Mouse (Mus musculus) midbrain, postnatal 0 days (tissue): ENCODE data around the gene Cd300ld4. TPM values are rescaled to one million over a fixed set of nuclear protein-coding genes. Genes with fewer than 3 reads are reported as not detected.
A peak's percentile ranks its signal among the peaks of the same experiment; 100 is the strongest.

Experiments used
- ATAC-seq: fragments of 200-750 bp; cut with Nextera tagmentation; 2 replicates; pipeline ENCODE4 v1.8.0; 2017; ENCODE audit warnings: moderate number of reproducible peaks, mild to moderate bottlenecking, moderate TSS enrichment, moderate library complexity; ENCODE audit not compliant: low FRiP score
- DNase-seq: peaks from one replicate; pipeline ENCODE4 v3.0.0-alpha.2; 2015; ENCODE audit warnings: low spot score
- H3K27ac ChIP-seq: fragments of 300-500 bp; sonication (generic); 2 replicates; pipeline ENCODE4 v1.5.1; 2014; ENCODE audit warnings: low read depth, mild to moderate bottlenecking, low read length, mixed read lengths
- H3K27me3 ChIP-seq: fragments of 300-500 bp; sonication (generic); 2 replicates; pipeline ENCODE4 v1.6.1; 2014; ENCODE audit warnings: low read length, control low read depth, mixed read lengths; ENCODE audit not compliant: insufficient read depth
- H3K36me3 ChIP-seq: fragments of 300-500 bp; sonication (generic); 2 replicates; pipeline ENCODE4 v1.6.1; 2014; ENCODE audit warnings: low read length, control low read depth, mixed read lengths; ENCODE audit not compliant: insufficient read depth
- H3K4me1 ChIP-seq: fragments of 300-500 bp; sonication (generic); 2 replicates; pipeline ENCODE4 v1.6.1; 2014; ENCODE audit warnings: mild to moderate bottlenecking, control low read depth, antibody characterized with exemption, low read length, mixed read lengths; ENCODE audit not compliant: insufficient read depth
- H3K4me2 ChIP-seq: fragments of 300-500 bp; sonication (generic); 2 replicates; pipeline ENCODE4 v1.6.1; 2014; ENCODE audit warnings: low read depth, mild to moderate bottlenecking, low read length, mixed read lengths; ENCODE audit not compliant: poor library complexity, severe bottlenecking
- H3K4me3 ChIP-seq: fragments of 300-500 bp; sonication (generic); 2 replicates; pipeline ENCODE4 v1.5.1; 2014; ENCODE audit warnings: low read depth, mild to moderate bottlenecking, low read length, moderate library complexity
- H3K9ac ChIP-seq: fragments of 300-500 bp; sonication (generic); replicated peaks from 2 replicates; pipeline ENCODE4 v1.6.1; 2014; ENCODE audit warnings: mild to moderate bottlenecking, low read length, moderate library complexity, mixed read lengths; ENCODE audit not compliant: poor library complexity, severe bottlenecking
- H3K9me3 ChIP-seq: fragments of 300-500 bp; sonication (generic); 2 replicates; pipeline ENCODE4 v1.6.1; 2016; ENCODE audit warnings: low read length, control low read depth
- CTCF ChIP-seq: IDR thresholded peaks from 2 replicates; pipeline ENCODE4 v1.5.1; 2016; ENCODE audit warnings: antibody characterized with exemption, mild to moderate bottlenecking
- WGBS: fragments of 180-500 bp; shearing (Covaris S2); extraction: QIAGEN DNeasy Blood & Tissue Kit; methylation state at CpG from one replicate; pipeline ENCODE4 v1.1.7; 2014; 5-methylcytosine and 5-hydroxymethylcytosine counted together
- polyA plus RNA-seq: library from polyadenylated mRNA; unstranded; fragments of >200 nt; fragmentation: Nextera tagmentation; extraction: Ambion mirVana; gene quantifications from 2 replicates; pipeline ENCODE4 v1.2.1, GENCODE M21; 2015
- total RNA-seq: library from RNA; depleted of rRNA; stranded (reverse); fragments of >200 nt; gene quantifications from 2 replicates; pipeline ENCODE4 v1.2.3, GENCODE M21; 2014

Cd300ld4 gene
- total and polyA plus RNA-seq, 2 experiments from 2014 or later = not detected

- Histone ChIP-seq H3K9ac (no peak overlapping the region), H3K4me3 (no peak overlapping the region), H3K9me3 (no peaks in the 10 kb centered on the region), H3K36me3 (no peaks in the 10 kb centered on the region), H3K4me1 (no peaks in the 10 kb centered on the region; the same call in 1 of the 2 replicates), H3K27ac (no peak overlapping the region), H3K4me2 (no peak overlapping the region), H3K27me3 (no peaks in the 10 kb centered on the region)
- DNase-seq (no peak), ATAC-seq (no peak)
- TF ChIP-seq CTCF = peak; percentile 33
- WGBS = 75% methylated on average over 6 of the region's 6 CpGs
Measured at GRCm38 (mm10) chr11:115066768-115067167, 40.0 kb upstream of the Cd300ld4 start.

- TF ChIP-seq CTCF = no peak
- no peak for ATAC-seq
- WGBS = 18% methylated on average over 5 of the region's 5 CpGs
Measured at GRCm38 (mm10) chr11:115062077-115062476, 35.3 kb upstream of the Cd300ld4 start, which contains the start of gene Cd300e. TSS of gene Cd300e (minus strand) at chr11:115062177.

GRCm38 (mm10) chr11:115059797-115060196 is 33.0 kb upstream of the Cd300ld4 start:
- DNase-seq (no peak), ATAC-seq (no peak)
- Histone ChIP-seq H3K9ac (no peak overlapping the region), H3K4me3 (no peak overlapping the region), H3K27ac (no peak overlapping the region), H3K9me3 (no peaks in the 10 kb centered on the region), H3K27me3 (no peaks in the 10 kb centered on the region), H3K36me3 (no peaks in the 10 kb centered on the region), H3K4me2 (no peak overlapping the region), H3K4me1 (no peaks in the 10 kb centered on the region)
- no peak for TF ChIP-seq CTCF
- 89% methylated on average over 2 of the region's 2 CpGs for whole genome bisulfite sequencing

More at GRCm38 (mm10) chr11:115062077-115062476, 35.3 kb upstream of the Cd300ld4 start, which contains the start of gene Cd300e:
- no peaks in the 10 kb centered on the region for H3K4me1 ChIP-seq
- H3K36me3 ChIP-seq = no peaks in the 10 kb centered on the region
- no peaks in the 10 kb centered on the region for H3K27me3 ChIP-seq
- no peaks in the 10 kb centered on the region for H3K9me3 ChIP-seq
- no peak within 1 kb of the TSS for H3K9ac ChIP-seq
- H3K27ac ChIP-seq = no peak within 1 kb of the TSS
- H3K4me3 ChIP-seq = no peak within 1 kb of the TSS
- no peak within 1 kb of the TSS for H3K4me2 ChIP-seq
- DNase-seq = no peak

GRCm38 (mm10) chr11:115058701-115059100 is 31.9 kb upstream of the Cd300ld4 start:
- Histone ChIP-seq H3K9me3 (no peaks in the 10 kb centered on the region), H3K36me3 (no peaks in the 10 kb centered on the region), H3K27ac (no peak overlapping the region), H3K4me1 (no peaks in the 10 kb centered on the region), H3K9ac (no peak overlapping the region), H3K27me3 (no peaks in the 10 kb centered on the region), H3K4me3 (no peak overlapping the region), H3K4me2 (no peak overlapping the region)
- 79% methylated on average over 4 of the region's 4 CpGs for WGBS
- no peak for TF ChIP-seq CTCF
- DNase-seq = no peak
- ATAC-seq = no peak

- Histone ChIP-seq H3K27ac (no peak overlapping the region), H3K4me2 (no peak overlapping the region), H3K36me3 (no peaks in the 10 kb centered on the region), H3K4me3 (no peak overlapping the region), H3K9ac (no peak overlapping the region), H3K4me1 (no peaks in the 10 kb centered on the region), H3K27me3 (no peaks in the 10 kb centered on the region), H3K9me3 (no peaks in the 10 kb centered on the region)
- no peak for ATAC-seq
- no peak for TF ChIP-seq CTCF
- no peak for DNase-seq
Measured at GRCm38 (mm10) chr11:115054537-115054936, 27.7 kb upstream of the Cd300ld4 start.

- WGBS = 78% methylated on average over 1 of the region's 1 CpGs
- ATAC-seq (no peak), DNase-seq (no peak)
- H3K4me1 ChIP-seq = no peaks in the 10 kb centered on the region
- no peak overlapping the region for H3K9ac ChIP-seq
- no peak for TF ChIP-seq CTCF
- H3K4me2 ChIP-seq = no peak overlapping the region
- no peak overlapping the region for H3K27ac ChIP-seq
- no peaks in the 10 kb centered on the region for H3K36me3 ChIP-seq
- H3K9me3 ChIP-seq = no peaks in the 10 kb centered on the region
- H3K4me3 ChIP-seq = no peak overlapping the region
- no peaks in the 10 kb centered on the region for H3K27me3 ChIP-seq
Measured at GRCm38 (mm10) chr11:115052991-115053390, 26.2 kb upstream of the Cd300ld4 start.
